Mouse (Mus musculus) cerebral cortex, adult 2 months (tissue): ENCODE results near the gene Zdhhc9.

ENCODE experiments used
- WGBS: fragments of 180-500 bp; shearing (Covaris S2); methylation state at CpG from one replicate; pipeline ENCODE4 v1.1.7; 2018; 5-methylcytosine and 5-hydroxymethylcytosine counted together

Zdhhc9 gene

DNA sequence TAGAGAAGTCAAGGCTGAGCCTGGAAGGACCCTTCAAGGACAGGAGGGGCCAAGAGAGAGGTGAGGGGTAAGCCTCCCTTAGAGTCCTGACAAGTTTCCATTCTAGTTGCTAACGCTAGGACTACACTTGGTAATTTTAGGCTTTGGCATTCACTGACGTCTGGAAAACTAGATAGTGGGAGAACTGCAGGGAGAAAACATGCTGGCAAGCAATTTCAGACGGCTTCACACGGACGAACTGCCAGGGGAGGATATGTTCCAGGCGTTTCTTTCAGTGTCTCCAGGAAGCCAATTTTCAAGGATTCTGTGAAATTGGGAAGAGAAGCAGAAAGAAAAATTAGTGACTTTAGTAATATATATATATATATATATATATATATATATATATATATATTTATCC is 26.8 kb downstream of the Zdhhc9 start:
- 34% methylated on average over 6 of the region's 6 CpGs for WGBS

DNA sequence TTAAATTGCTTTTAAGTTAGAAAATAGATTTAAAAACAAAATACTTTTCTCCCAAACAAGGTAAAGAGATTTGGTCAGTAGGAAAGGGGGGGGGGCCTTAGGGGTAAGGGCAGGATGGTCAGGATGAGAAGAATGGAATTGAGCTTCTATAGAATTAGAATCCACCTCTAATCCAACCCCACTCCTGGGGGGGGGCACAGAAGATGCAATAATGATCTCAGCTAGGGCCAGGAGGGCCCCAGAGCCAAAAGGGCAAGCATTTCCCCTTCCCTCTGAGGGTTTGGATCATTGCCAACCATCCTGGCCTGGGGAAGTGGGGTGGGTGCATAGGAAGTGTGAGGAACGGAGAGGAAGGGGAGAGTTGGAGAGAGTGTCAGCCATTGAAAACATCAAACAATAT is 38.3 kb downstream of the Zdhhc9 start:
- WGBS, result 27% methylated on average over 1 of the region's 1 CpGs

DNA sequence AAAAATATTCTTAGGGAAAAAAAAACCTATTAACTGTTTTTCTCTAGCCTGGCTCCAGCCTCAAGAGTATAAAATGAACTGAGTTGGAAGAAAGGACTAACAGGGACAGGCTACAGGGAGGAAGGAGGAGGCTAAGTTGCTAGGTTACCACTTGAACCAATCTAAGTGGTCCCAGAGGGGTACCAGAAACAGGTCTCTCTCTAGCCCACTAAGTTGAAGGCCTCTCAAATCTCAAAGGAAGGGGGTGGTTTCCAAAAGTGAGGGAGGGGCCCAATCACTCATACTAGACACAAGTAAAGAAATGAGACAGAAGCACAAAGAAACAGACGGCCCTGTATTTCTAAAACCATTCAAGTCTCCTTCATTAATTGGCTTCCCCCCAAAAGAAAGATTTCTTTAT is 38.8 kb downstream of the Zdhhc9 start:
- WGBS, result 31% methylated on average over 1 of the region's 1 CpGs

DNA sequence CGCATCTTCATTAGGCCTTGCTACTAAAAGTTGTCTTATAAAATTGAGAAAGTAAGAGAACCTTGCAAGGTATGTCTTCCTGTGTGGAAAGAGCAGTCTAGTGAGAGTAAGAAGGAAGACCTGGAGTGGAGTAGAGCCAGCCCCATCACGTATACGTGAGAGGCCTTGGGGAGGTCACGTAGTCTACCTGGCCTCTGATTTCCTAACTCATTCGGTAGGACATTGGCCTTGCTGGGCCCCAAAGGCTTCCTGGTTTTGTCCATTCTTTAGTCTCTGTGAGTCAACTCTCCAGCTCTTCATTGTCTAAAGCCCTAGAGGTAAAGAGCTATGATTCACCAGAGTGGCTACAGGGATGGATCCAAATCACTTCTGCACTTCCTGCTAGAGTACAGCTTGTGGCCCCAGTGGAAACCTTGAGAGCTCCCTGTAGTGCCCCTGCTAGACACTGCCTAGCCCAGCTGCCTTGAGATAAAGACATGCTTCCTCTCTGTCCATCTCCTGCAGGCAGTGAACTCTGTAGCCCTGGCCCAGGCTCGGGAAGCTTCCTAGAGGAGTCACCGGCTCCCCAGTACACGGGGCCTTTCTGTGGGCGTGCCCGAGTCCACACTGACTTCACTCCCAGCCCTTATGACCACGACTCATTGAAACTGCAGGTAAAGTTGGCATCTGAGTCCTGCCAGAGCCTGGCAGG is 50.3 kb downstream of the Zdhhc9 start:
- WGBS, result 82% methylated on average over 11 of the region's 11 CpGs

DNA sequence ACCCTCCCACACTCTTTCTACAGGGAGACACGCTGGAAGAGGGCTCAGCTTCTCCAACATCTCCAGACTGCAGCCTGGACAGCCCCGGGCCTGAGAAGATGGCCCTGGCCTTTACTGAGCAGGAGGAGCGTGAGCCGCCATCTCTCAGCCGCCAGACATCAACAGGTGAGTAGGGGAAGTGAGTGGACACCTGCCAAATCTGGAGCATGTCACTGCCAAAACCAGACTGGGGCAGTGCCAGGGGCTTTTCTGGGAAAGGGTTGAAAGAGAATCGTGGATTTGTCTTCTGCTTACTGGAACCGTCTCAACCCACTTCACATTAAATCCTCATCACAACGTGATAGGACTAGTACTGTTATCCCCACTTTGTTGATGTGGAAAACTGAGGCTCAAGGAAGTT is 51.3 kb downstream of the Zdhhc9 start:
- 74% methylated on average over 8 of the region's 8 CpGs for WGBS

DNA sequence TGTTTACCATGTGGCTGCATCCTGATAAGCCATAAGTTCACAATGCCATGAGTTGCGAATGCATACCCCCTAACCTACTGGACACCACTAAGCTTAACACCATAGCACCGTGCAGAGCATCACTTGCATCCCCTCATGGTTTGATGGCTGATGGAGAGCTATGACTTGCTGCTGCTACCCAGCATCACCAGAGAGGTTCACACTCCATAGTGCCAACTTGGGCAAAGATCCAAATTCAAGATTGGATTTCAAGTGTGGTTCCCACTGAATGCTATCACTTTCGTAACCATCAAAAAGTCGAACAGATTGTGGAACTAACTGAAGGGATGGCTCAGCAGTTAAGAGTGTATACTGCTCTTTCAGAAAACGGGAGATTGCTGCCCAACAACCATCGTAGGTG is 53.2 kb downstream of the Zdhhc9 start:
- 67% methylated on average over 6 of the region's 6 CpGs for WGBS

DNA sequence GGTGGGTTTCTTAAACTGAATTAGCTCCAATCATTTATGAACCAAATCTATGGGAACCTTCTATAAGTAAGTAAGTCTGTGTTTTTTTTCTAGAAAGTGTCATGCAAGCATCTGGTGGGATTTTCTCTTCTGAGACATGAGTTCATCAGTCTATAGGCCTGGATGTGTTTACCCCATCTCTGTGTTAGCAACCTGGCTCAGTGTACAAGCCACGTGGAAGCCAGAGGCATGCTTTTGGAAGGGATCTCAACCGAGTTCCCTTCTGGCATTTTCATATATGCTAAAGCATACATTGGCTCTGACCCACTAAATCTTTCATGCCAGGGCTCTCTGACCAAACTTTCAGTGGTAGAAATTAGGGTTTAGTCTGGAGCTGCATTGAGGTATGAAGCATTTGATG is 54.7 kb downstream of the Zdhhc9 start:
- 55% methylated on average over 2 of the region's 2 CpGs for WGBS

DNA sequence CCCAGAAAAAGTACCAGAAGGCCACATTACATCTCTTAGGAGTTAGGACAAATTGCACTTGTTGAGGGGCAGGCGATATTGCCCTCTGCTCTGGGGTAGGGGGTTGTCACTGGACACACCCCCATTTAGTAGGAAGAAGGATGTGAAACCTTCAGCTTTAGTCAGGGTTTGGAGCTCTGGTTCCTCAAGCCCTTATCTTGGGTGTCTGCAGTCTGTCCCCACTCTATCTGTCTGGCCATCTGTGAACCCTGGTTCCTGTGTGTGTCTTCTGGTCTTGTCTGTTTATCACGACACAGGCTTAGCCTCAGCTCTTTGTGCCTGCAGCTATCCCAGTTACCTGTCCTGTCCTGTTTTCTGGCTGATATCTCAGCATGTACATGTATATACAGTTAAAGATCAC is 55.3 kb downstream of the Zdhhc9 start:
- WGBS, result 84% methylated on average over 2 of the region's 2 CpGs

DNA sequence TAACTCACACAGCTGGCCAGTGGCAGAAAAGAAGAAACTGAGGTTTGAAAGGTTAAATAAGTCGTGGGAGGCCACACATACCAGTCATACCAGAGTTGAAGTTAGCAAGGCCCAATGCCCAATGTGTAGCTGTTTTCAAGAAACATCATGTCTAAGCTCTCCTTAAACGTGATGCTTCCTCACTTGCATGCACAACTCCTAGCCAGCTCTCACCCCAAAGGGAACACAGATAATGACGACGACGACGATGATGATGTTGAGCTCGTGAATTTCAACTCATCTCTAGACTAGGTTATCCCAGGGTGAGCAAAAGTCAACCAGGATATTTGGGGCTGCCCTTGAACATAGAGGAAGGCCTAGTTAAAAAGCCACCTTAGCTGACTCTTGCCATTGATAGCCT is 56.6 kb downstream of the Zdhhc9 start:
- WGBS, result 89% methylated on average over 7 of the region's 7 CpGs

DNA sequence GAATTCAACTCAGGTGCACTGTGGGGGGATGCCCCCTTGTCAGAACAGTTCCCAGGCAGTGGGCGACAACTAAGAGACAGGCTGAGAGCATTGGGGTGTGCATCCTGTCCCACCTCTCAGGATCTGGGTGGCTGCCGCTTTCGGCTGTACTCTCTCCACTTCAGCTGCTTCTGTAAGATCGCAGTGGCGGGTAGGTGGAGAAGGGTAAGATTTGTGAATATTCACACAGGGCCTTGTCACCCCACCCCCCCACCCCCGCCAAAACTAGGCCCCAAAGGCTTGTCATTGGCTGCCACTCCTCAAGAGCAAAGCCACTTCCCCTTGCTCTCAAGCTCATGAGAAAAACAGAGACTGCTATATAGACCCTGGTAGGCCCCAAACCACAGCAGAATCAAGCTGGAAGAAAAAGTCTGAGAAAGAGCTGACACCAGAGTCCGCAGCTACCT is 60.9 kb downstream of the Zdhhc9 start:
- WGBS, result 80% methylated on average over 7 of the region's 7 CpGs

DNA sequence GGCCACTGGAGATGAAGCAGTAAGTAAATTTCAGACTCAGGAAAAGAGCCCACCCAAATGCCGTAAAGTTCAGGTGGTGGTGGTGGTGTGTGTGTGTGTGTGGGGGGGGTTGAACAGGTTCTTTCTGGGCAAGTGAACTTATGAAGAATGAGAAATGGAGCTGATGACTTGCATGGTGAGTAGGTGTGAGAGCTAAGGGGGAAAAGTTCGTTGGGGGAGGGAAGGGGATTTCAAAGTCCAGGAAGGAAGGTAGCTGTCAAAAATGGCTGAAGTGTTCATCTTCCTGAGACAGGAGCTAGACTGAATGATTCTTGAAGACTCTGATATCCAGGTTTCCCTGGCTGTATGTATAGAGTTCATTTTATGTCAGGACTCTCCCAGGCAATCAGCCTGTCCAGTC is 61.5 kb downstream of the Zdhhc9 start:
- 74% methylated on average over 2 of the region's 2 CpGs for WGBS

DNA sequence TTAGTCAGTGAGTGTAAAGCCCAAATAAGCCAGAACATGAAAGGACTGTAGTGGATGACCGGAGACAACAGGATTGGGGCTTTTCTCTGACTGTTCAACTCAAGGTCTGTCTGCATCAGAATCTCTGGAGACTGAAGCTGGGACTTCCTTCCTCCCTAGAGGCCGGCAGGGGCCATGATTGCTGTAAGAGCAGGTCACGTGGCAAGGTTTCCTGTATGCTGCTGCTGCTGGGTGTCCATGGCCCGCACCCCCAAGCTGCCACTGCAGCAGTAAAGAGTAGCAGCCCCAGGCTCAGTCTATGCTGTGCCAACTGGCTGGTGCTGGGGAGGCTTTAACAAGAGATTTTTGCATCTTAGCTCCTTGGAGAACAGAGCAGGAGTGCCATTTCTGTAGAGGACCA is 62.4 kb downstream of the Zdhhc9 start, which contains the start of gene Sash3:
Sash3 (plus strand) TSS at position 175 of the 400 bp plus-strand sequence.
- 69% methylated on average over 4 of the region's 4 CpGs for WGBS

DNA sequence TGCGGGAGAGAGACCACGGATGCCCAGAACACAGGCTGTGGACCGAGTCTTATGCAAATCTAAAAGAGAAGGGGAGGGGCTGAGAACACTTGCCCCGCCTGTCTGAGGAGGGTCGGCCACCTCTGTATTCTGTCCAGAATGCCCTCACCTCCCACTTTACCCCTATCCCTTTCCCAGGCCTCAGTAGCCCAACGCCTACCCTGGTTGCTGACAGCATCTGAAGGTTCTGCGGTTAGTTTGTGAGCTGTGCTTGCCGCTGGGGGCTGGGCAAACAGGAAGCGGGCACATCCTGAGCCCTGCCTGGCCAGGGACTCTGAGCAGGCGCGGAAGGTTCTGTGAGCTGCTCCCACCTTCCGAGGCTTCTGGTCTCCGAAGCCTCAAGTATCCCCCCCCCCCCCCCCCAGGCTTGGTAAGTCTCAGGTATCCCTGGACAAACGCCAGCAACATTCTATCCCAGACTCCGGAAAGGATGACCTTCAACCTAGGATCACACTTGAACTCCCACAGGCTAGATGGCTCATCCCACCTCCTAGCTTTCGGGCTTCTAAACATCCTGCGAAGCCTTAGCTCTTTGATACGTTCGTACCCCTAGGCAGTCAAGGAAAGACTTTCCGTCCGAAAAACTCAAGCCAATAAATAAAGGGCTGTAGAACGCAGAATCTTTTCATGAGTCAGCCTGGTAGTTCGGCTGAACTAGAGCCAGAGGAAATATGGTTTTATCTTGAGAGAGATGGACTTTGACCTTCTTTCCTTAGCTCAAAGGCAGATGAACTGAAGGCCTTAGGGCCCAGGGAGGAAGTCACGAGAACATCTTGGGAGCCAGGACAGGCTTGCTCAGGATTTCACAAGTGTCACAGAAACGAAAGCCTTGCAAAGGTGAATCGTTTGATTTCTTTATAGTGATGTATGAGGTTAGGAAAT is 65.0 kb downstream of the Zdhhc9 start:
- 62% methylated on average over 24 of the region's 26 CpGs for WGBS

DNA sequence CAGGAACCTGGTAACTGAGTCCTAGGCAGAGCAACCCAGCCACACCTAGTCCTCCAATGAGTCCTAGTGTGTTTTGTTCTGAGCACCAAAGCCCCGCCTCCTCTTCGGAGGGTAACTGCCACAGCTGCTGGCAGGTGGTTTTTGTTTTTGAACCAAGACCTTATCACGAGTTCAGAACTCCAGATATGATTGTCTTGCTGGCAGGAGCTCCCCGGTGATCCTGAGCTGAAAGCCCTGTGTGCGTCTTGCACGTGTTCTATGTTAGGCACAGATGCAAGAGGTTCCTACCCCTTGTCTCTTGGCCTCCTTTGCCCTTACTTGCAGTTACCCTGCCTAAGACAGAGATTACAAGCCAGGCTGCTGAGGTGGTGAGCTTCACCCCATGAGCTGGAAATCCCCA is 67.2 kb downstream of the Zdhhc9 start:
- 79% methylated on average over 6 of the region's 6 CpGs for WGBS

DNA sequence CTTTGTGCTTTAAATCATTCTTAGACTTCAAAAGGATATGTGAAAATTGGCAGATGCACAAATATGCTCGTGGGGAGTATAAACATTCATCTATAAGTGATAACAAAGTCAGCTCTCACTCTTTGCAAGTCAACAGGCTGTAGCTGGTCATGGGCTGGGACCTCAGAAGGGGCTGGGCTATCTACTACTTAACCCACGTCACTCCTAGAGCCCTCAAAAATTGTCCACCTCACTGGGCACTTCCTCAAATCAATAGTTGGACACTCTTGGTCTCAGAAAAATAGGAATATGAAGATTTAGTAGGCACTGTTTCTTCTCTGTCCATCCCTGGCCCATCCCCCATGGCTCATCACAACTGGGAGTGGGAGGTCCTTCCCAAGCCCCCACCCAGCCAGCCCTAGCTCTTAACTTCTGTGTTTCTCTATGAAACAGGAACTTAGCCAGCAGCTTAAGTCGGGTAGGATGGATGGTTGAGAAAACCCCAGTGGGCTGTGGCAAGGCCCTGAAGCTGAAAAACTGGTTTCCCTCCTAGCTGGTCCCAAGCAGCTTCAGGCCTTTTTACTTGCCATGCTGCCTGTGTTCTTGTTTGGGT is 68.3 kb downstream of the Zdhhc9 start:
- 54% methylated on average over 3 of the region's 3 CpGs for WGBS

DNA sequence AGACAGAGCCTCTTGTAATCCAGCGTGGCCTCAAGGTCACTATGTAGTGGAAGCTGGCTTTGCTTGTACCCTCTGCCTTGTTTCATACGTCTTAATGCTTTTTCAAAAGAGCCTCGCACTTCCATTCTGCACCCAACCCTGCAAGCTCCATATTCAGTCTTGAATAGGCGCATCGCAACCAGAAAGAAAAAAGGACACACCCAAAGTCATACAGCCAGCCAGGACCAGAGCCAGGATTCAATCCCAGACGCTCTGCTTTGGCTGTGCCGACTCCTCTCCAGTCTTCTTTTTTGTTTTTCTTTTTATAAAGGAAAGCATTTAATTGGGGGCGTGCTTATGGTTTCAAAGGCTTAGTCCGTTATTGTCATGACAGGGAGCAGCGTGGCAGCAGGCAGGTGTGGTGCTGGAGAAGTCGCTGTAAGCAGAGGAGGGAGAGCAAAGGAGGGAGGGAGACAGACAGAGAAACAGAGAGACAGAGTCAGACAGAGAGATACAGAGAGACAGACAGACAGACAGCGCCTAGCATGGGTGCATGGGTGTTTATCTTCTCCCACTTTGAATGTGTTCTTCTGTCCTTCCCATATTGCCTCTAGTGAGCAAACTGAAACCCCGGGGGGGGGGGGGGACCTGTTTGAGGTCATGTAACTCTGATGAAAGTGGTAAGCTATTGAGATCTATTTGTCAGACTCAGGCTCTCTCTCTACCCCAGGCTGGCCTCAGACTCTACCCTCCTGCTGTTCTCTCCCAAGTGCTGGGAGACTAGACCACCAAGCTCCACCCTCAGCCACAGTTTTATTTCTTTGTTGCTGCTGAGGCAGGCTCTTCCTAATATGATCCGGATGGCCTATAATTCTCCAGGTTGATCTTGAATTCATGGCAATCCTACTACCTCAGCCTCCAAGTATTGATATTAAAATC is 69.1 kb downstream of the Zdhhc9 start:
- WGBS, result 39% methylated on average over 14 of the region's 14 CpGs

DNA sequence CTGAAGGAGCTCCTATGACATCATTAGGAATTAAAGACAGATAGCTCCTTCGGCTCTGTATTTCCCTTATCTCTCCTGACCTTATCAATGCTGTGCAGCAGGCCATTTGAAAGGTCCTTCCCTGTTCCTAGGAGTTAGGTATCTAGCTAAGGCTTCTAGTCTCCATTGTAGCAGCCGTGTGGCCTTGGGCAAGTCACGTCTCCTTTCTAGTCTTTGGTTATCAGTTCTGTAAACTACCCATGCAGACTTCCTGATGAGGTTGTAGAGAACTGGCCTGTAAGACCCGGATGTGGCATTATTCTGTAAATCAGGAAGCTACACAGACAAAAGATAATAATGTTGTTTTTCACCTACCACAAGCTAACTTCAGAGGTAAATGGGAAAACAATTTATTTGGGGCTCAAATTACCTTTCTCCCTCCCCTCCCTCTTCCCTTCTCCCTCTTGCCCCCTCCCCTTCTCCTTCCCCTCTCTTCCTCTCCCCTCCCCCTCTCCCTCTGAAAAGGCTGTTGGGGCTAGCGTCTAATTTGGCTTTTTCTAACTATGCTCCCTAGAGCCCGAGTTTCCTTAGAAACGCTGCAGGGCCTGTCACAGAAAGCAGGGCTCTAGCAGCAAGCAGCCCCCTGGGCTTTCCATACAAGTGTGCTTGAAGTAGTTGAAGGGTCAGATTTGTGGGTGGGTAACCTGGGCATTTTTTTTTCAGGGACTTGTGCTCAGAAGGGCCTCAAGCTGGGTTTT is 70.0 kb downstream of the Zdhhc9 start:
- 58% methylated on average over 7 of the region's 7 CpGs for WGBS

DNA sequence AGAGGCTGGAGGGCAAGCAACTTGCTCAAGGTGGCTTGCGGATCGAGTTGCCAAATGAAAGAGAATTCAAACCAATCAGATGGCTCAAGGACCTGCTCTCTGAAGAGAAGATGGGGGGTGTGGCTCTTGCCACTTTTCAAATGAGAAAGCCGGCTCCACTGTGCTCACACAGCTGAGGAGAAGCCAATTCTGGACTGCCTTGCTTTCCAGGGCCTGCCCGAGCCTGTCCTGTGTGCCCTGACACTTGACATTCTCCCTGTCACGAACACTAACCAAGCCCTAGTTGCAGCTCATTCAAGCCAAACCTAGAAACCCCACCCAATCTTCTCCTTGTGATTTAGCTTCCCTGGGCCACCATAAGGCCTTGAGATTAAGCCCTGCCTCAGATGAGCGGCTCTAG is 70.7 kb downstream of the Zdhhc9 start:
- 86% methylated on average over 6 of the region's 6 CpGs for WGBS

DNA sequence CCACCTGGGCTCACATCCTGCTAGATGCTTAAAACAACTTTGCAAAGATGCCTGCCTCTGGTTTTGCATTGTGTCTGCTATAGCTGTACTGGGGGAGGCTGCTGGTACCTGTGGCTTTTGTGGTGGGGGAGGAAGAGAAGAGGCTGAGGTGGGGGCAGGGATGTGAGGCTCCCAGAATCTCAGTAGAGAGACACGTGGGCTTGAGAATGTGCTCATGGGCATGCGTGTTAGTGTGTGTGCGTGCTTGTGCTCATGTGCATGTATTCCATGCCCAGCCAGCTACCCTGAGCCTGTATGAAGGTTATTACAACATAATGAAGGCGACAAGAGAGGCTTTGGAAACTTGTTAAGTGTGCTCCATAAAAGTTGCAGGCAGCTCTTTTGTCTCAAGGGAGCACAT is 71.7 kb downstream of the Zdhhc9 start:
- WGBS, result 96% methylated on average over 4 of the region's 4 CpGs

DNA sequence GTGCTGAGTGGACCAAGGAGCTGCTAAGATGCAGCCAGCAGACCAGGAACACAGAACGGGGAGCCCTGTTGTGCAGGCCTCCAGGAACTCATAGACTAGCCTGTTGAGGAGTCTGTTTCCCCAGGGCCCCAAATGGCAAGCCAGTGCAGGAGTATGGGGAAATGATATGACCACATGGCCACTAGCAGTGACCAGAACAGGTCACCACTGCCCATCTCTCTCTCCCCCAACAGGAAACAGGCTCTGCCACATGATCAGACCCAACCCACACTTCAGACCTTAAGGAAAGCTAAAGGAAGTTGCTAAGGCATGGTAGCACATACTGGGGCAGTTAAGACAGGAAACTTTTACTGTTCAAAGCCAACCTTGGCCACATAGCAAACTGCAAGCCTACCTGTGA is 79.5 kb downstream of the Zdhhc9 start:
- 90% methylated on average over 1 of the region's 1 CpGs for WGBS
